Mouse (Mus musculus) liver, postnatal 0 days (tissue): Measurements from ENCODE around the gene Setdb1.

Source experiments
- CTCF ChIP-seq: sonication (generic); IDR thresholded peaks from 2 replicates; pipeline ENCODE4 v1.5.1; 2016; ENCODE audit warnings: antibody characterized with exemption, low read depth
- EP300 ChIP-seq: IDR thresholded peaks from 2 replicates; pipeline ENCODE4 v1.6.1; 2016; ENCODE audit warnings: antibody characterized with exemption, low read depth, mild to moderate bottlenecking

GRCm38 (mm10) chr3:95357746-95358145 lies 744 bp upstream of the Setdb1 start:
- TF ChIP-seq CTCF (no peak), EP300 (no peak)
